Mouse (Mus musculus) intestine, embryonic 16.5 days (tissue): Measurements from ENCODE around the gene Limk2. TPM values are rescaled to one million over a fixed set of nuclear protein-coding genes. Genes with fewer than 3 reads are reported as not detected.

Experiments
- ATAC-seq: fragments of 200-750 bp; cut with Nextera tagmentation; 2 replicates; pipeline ENCODE4 v1.8.0; 2017; ENCODE audit warnings: moderate TSS enrichment, moderate library complexity
- H3K27ac ChIP-seq: fragments of 300-500 bp; sonication (generic); 2 replicates; pipeline ENCODE4 v1.5.1; 2014; ENCODE audit warnings: mild to moderate bottlenecking, low read length
- H3K27me3 ChIP-seq: fragments of 300-500 bp; sonication (generic); replicated peaks from 2 replicates; pipeline ENCODE4 v1.6.1; 2014; ENCODE audit warnings: low read length, control low read depth, mixed read lengths; ENCODE audit not compliant: control insufficient read depth, insufficient read depth
- H3K36me3 ChIP-seq: fragments of 300-500 bp; sonication (generic); 2 replicates; pipeline ENCODE4 v1.6.1; 2014; ENCODE audit warnings: low read length, control low read depth; ENCODE audit not compliant: control insufficient read depth, insufficient read depth
- H3K4me1 ChIP-seq: fragments of 300-500 bp; sonication (generic); 2 replicates; pipeline ENCODE4 v1.6.1; 2014; ENCODE audit warnings: low read length, control low read depth, mixed read lengths; ENCODE audit not compliant: control insufficient read depth, insufficient read depth
- H3K4me2 ChIP-seq: fragments of 300-500 bp; sonication (generic); 2 replicates; pipeline ENCODE4 v1.6.1; 2014; ENCODE audit warnings: low read depth, low read length, control low read depth
- H3K4me3 ChIP-seq: fragments of 300-500 bp; sonication (generic); 2 replicates; pipeline ENCODE4 v1.5.1; 2014; ENCODE audit warnings: mild to moderate bottlenecking, low read length
- H3K9ac ChIP-seq: fragments of 300-500 bp; sonication (generic); 2 replicates; pipeline ENCODE4 v1.6.1; 2014; ENCODE audit warnings: low read depth, low read length
- H3K9me3 ChIP-seq: fragments of 300-500 bp; sonication (generic); 2 replicates; pipeline ENCODE4 v1.6.1; 2016; ENCODE audit warnings: low read length, control low read depth; ENCODE audit not compliant: control insufficient read depth
- WGBS: fragments of 180-500 bp; shearing (Covaris S2); extraction: QIAGEN DNeasy Blood & Tissue Kit; methylation state at CpG from one replicate; pipeline ENCODE4 v1.1.7; 2014; 5-methylcytosine and 5-hydroxymethylcytosine counted together
- polyA plus RNA-seq: library from polyadenylated mRNA; unstranded; fragments of >200 nt; fragmentation: Nextera tagmentation; extraction: Ambion mirVana; gene quantifications from 2 replicates; pipeline ENCODE4 v1.2.1, GENCODE M21; 2015

Limk2 gene
- 81.3 and 90.6 TPM in 2 replicates for polyA plus RNA-seq

DNA sequence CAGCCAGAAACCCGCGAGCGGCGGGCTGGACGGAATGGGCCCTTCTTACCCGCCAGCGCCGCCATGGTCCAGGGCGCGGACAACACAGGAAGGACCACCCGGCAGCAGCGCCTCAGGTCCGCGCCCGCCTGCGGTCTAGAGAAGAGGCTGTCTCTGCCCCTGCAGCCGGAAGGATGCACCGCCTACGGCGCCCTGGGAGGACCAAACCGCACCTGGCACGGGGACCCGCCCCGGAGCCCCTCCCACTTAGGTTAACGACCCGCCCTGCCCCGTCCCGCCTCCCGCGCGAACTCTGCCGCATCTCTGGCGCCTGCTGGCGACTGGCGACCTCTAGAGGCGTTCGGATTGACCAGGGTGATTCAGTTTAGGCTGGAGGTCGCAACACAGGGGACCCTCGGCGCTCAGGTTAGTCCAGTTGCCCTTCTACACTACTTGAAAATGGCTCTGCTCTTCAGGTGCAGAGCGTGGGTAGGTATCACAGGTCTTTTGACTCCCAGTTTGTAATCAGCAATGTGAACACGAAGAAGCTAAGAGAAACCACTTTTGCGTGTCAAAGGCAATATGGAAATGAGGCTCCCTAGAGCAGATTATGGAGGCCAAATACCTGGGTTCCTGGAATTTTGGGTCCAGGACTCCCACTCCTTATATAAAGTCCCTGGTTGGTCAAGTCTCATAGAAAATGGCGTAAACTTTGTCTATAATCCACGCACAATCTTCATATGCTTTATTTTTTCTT is at the start of gene Limk2:
Limk2 (minus strand) TSS at position 193 of the 736 bp plus-strand sequence.
- H3K36me3 ChIP-seq: 0 out of 2 replicates have a peak, but pooled peaks cover 4% of the 10 kb centered on the region
- H3K27ac ChIP-seq: peak within 1 kb of the TSS; percentile 69
- peak within 1 kb of the TSS; percentile 83 for H3K4me3 ChIP-seq
- peak within 1 kb of the TSS; percentile 79 for H3K9ac ChIP-seq
- peak within 1 kb of the TSS; percentile 60 for H3K4me2 ChIP-seq
- peaks cover 9% of the 10 kb centered on the region for H3K4me1 ChIP-seq
- ATAC-seq: peak; percentile 97
- no peaks in the 10 kb centered on the region for H3K27me3 ChIP-seq
- WGBS: 3% methylated on average over 45 of the region's 45 CpGs
- no peaks in the 10 kb centered on the region for H3K9me3 ChIP-seq

DNA sequence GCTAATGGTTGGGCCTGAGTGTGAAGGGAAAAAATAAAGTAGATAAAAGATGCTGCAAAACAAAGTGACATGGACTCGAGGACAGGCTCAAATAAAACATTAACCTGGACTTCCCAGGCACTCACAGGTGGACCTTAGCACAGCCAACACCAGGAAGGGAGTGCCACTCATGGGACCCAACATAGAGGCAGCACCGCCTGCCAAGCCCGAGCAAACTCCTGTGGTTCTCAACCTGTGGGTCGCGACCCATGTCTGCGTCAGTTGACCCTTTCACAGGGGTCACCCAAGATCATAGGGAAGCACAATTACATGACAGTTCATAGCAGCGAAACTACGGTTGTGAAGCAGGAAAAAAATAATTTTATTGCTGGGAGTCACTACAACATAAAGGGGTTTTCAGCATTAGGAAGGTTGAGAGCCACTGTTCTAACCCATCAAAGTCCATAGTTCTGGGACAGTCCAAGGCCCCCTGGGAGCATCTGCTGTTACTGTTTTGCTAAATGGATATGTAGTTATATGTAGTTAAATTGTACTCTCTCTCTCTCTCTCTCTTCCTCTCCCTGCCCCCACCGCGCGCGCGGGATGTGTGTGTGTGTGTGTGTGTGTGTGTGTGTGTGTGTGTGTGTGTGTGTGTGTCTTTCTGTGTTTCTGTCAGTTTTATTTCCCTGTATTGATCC is 49.6 kb upstream of the Limk2 start:
- Histone ChIP-seq H3K9ac (peak overlapping the region; percentile 37; the same call in 1 of the 2 replicates), H3K4me3 (no peak overlapping the region; the same call in 1 of the 2 replicates), H3K27me3 (no peaks in the 10 kb centered on the region), H3K9me3 (no peaks in the 10 kb centered on the region), H3K4me2 (peak overlapping the region; percentile 37), H3K4me1 (peaks cover 4% of the 10 kb centered on the region), H3K36me3 (no peaks in the 10 kb centered on the region; the same call in 1 of the 2 replicates), H3K27ac (peak overlapping the region; percentile 91)
- peak; percentile 88 for ATAC-seq
- 65% methylated on average over 12 of the region's 13 CpGs for WGBS

DNA sequence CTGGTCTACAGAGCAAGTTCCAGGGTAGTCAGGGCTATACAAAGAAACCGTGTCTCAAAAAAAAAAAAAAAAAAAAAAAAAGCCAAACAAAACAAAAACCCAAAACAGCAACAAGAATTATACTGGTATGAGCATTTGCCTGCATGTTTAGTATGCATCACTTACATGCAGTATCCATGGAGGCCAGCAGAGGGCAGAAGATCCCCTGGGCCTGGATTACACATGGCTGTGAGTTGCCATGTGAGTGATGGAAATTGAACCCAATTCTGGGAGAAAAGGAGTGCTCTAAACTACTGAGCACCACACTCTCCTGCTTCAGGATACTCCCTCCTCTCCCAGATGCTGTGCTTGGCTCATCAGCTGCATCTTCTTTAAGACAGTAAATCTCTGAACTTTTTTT is 47.4 kb upstream of the Limk2 start:
- 31% methylated on average over 1 of the region's 1 CpGs for WGBS
- Histone ChIP-seq H3K36me3 (no peaks in the 10 kb centered on the region; the same call in 1 of the 2 replicates), H3K4me2 (no peak overlapping the region), H3K9me3 (no peaks in the 10 kb centered on the region), H3K27me3 (no peaks in the 10 kb centered on the region), H3K27ac (no peak overlapping the region), H3K4me1 (peaks cover 8% of the 10 kb centered on the region), H3K9ac (no peak overlapping the region), H3K4me3 (no peak overlapping the region)
- ATAC-seq: no peak

DNA sequence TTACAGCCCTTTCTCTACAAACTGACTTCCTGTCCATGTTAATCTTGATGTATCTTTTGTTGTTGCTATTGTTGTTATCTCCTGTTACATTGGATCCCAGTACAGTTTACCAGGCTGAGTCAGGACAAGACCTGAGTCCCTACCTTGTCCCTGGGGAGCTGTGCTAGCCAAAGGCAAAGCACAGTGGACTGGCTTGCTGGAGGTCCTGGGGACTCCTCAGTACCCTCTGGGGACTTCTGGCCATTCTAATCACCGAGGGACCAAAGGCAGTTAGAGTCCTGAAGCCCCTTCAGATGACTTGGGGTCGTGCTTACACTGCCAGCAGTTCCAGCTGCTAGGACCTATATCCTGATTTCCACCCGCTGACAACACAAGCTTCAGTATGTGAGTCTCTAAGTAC is 45.5 kb upstream of the Limk2 start:
- no peaks in the 10 kb centered on the region for H3K27me3 ChIP-seq
- no peak overlapping the region for H3K4me2 ChIP-seq
- no peak overlapping the region for H3K9ac ChIP-seq
- no peak overlapping the region for H3K4me3 ChIP-seq
- no peaks in the 10 kb centered on the region for H3K9me3 ChIP-seq
- H3K27ac ChIP-seq: no peak overlapping the region
- WGBS: 94% methylated on average over 3 of the region's 3 CpGs
- H3K36me3 ChIP-seq: no peaks in the 10 kb centered on the region; the same call in 1 of the 2 replicates
- ATAC-seq: no peak
- peaks cover 16% of the 10 kb centered on the region for H3K4me1 ChIP-seq

DNA sequence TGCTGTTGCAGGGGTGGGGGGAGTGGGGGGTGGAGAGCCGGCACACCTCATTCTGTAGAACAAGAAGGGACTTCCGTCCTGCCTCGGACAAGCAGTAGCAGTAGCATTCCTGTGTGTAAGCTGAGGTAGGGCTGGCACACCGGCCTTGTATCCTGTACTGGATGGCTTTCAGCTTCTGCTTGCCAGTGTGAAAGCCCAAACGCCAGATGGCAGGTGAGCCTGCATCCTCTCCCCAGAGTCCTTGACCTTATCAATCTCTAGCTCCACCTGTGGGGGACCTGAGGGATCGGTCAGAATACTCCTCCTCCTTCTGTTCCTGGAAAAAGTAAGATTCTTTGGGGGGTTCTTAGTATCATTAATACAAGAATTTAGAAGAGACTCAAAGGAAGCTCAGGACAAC is 44.5 kb upstream of the Limk2 start:
- Histone ChIP-seq H3K4me1 (peaks cover 16% of the 10 kb centered on the region), H3K9ac (no peak overlapping the region), H3K4me2 (peak overlapping the region; percentile 92), H3K27ac (no peak overlapping the region), H3K36me3 (no peaks in the 10 kb centered on the region; the same call in 1 of the 2 replicates), H3K4me3 (0 out of 2 replicates have a peak overlapping the region, but pooled peaks have one; percentile 93), H3K27me3 (no peaks in the 10 kb centered on the region), H3K9me3 (no peaks in the 10 kb centered on the region)
- ATAC-seq: no peak
- 56% methylated on average over 6 of the region's 6 CpGs for WGBS

DNA sequence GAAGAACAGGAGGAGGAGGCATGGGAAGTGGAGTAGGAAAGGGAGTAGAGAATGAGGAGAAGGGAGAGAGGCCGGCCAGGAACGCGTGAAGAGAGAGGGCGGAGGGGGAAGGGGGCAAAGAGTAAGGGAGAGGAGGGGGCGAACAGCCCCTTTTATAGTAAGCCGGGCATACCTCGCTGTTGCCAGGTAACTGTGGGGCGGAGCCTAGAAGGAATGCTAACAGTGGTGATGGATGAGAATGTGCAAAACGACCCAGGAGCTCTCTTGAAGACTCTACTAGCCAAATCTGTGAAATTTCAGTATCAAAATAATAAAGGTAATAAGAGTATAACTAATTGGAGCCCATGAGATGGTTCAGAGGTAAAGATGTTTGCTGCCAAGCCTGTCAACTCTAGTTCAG is 43.8 kb upstream of the Limk2 start:
- Histone ChIP-seq H3K9ac (peak overlapping the region; percentile 73), H3K27me3 (no peaks in the 10 kb centered on the region), H3K27ac (peak overlapping the region; percentile 90), H3K4me3 (peak overlapping the region; percentile 93), H3K9me3 (no peaks in the 10 kb centered on the region), H3K4me2 (peak overlapping the region; percentile 92), H3K4me1 (peaks cover 12% of the 10 kb centered on the region), H3K36me3 (no peaks in the 10 kb centered on the region; the same call in 1 of the 2 replicates)
- ATAC-seq: peak; percentile 33
- WGBS: under 1% methylated on average over 9 of the region's 9 CpGs

DNA sequence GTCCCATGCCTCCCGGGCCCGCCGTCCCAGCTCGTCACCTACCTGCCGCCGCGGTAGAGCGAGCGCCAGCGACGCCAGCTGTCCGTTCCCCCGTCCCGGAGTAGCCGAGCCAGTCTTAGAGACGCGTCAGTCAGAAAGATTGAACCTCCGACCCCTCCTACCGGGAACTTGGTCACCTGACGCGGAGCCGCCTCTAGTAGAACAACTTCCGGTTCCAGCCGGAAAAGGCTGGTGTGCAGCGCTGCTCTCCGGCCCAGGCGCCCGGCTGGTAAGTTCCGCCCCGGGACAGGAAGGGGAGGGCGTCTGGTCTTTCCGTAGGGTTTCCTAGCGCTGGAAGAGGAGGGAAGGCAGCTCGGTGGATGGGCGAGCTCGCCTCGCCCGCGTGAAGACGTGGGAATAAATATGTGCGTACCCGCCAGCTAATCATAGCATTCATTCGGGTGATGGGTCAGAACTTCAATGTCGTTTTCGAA is 43.2 kb upstream of the Limk2 start, which contains the start of gene Rnf185:
Rnf185 (minus strand) TSS at position 197 of the 473 bp plus-strand sequence.
- no peaks in the 10 kb centered on the region for H3K27me3 ChIP-seq
- ATAC-seq: peak; percentile 97
- under 1% methylated on average over 45 of the region's 45 CpGs for WGBS
- peak within 1 kb of the TSS; percentile 92 for H3K4me2 ChIP-seq
- H3K27ac ChIP-seq: peak within 1 kb of the TSS; percentile 97
- peaks cover 12% of the 10 kb centered on the region for H3K4me1 ChIP-seq
- H3K4me3 ChIP-seq: peak within 1 kb of the TSS; percentile 93
- H3K9ac ChIP-seq: peak within 1 kb of the TSS; percentile 95
- H3K9me3 ChIP-seq: no peaks in the 10 kb centered on the region
- no peaks in the 10 kb centered on the region; the same call in 1 of the 2 replicates for H3K36me3 ChIP-seq

DNA sequence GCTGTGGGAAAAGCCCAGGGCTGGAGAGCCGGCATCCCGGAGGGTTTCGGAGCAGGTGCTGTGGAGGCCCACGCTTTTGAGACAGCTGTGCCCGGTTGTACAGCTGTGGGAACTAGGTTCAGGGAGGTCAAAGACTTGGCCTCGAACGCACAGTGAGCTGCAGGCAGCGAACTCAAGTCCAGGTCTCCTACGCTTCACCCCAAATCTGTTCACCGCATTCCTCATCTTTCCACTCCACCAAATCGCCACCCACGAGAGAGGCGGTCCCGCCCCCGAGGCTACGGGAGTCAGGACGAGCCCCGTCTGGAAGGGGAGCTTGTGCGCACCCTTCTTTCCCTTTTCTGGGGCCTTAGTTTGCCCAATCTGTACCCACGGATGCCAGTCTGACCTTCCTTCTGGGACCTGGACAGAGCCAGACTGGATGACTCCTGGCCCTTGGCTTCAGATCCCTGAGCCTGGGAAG is 42.7 kb upstream of the Limk2 start:
- WGBS: 0% methylated on average over 20 of the region's 20 CpGs
- peaks cover 12% of the 10 kb centered on the region for H3K4me1 ChIP-seq
- H3K27ac ChIP-seq: peak overlapping the region; percentile 97
- ATAC-seq: no peak; the same call in 1 of the 2 replicates
- H3K36me3 ChIP-seq: no peaks in the 10 kb centered on the region; the same call in 1 of the 2 replicates
- H3K27me3 ChIP-seq: no peaks in the 10 kb centered on the region
- peak overlapping the region; percentile 91 for H3K4me2 ChIP-seq
- H3K4me3 ChIP-seq: peak overlapping the region; percentile 93
- H3K9ac ChIP-seq: peak overlapping the region; percentile 95
- H3K9me3 ChIP-seq: no peaks in the 10 kb centered on the region

DNA sequence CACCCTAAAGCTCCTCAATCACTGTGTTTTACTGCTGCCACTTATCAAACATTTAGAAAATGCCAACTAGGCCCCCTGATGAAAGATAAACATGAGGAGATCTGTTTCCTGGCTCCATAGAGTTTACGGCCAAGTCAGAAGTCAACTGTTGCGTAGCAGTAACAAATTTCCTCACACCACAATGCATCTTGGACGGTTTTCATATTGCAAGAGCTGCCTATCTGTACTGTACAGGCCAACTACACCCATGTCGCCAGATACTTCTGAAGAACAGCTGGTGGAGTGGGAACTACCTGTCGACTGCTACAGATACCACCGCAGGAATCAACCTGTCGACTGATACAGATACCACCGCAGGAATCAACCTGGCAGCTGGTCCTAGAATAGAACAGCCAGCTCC is 35.9 kb upstream of the Limk2 start:
- Histone ChIP-seq H3K27ac (no peak overlapping the region), H3K9ac (no peak overlapping the region), H3K4me3 (no peak overlapping the region), H3K27me3 (no peaks in the 10 kb centered on the region), H3K4me2 (no peak overlapping the region), H3K9me3 (no peaks in the 10 kb centered on the region), H3K36me3 (no peaks in the 10 kb centered on the region), H3K4me1 (peaks cover 3% of the 10 kb centered on the region; the same call in 1 of the 2 replicates)
- 75% methylated on average over 8 of the region's 8 CpGs for WGBS
- no peak for ATAC-seq
